Mouse (Mus musculus): ENCODE results near the gene Rsph4a. TPM values are rescaled to one million over a fixed set of nuclear protein-coding genes. Genes with fewer than 3 reads are reported as not detected.

Rsph4a gene
- not detected in 2 replicates for total RNA-seq (2023)

GRCm38 (mm10) chr10:33904530-33905481, at the start of gene Rsph4a:
Gene Rsph4a, plus strand, starts transcription at chr10:33905111.

GRCm38 (mm10) chr10:33857421-33857820, 47.5 kb upstream of the Rsph4a start, which contains the start of gene Sult3a1:
Gene Sult3a1, plus strand, starts transcription at chr10:33857721.

GRCm38 (mm10) chr10:33950803-33951583, 46.1 kb downstream of the Rsph4a start, which contains the start of gene Zup1:
Gene Zup1, minus strand, starts transcription at chr10:33951269.

Other genes with a start within 250 kb of the Rsph4a start
- gene Sult3a2, start 118.4 kb upstream of the Rsph4a start, total RNA-seq (2023): not detected in 2 replicates
- not detected in 2 replicates for gene Sult3a1, start 47.4 kb upstream of the Rsph4a start, total RNA-seq (2023)
- gene Zup1, start 46.2 kb downstream of the Rsph4a start, total RNA-seq (2023): 46.6 and 62.5 TPM in 2 replicates
- gene Rwdd1, start 114.5 kb downstream of the Rsph4a start, total RNA-seq (2023): 24.7 and 39.4 TPM in 2 replicates
- not detected in 2 replicates for gene Trappc3l, start 132.5 kb downstream of the Rsph4a start, total RNA-seq (2023)
- not detected in 2 replicates for gene Calhm4, start 139.2 kb downstream of the Rsph4a start, total RNA-seq (2023)
- gene Calhm5, start 191.4 kb downstream of the Rsph4a start, total RNA-seq (2023): not detected in 2 replicates
- 1.6 and 2.1 TPM in 2 replicates for gene Calhm6, start 222.9 kb downstream of the Rsph4a start, total RNA-seq (2023)